Mouse (Mus musculus) urinary bladder, postnatal 14 days (tissue): ENCODE data around the gene Chid1.

Source experiments
- DNase-seq: peaks from one replicate; pipeline ENCODE4 v3.0.0; 2021; ENCODE audit warnings: low spot score

The Chid1 gene

GRCm38 (mm10) chr7:141476226-141476980, 63.3 kb downstream of the Chid1 start:
- DNase-seq = peak; percentile 86

DNA sequence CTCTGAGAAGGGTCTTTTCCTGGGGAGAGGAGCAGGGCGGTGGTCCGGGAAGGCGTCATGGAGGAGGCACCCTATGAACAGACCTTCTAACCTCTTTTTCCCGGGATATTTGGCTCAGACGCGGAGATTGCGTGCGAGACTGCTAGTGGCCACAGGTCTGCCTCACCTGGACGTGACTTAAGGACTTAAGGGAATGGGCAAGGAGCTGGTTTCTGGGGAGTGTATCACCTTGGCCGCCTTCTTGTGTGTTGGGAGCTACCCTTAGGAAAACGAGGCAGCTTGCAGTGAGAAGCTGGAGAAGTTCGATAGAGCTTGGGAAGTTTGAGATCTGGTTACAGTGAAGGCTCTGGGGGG, 63.9 kb downstream of the Chid1 start:
- no peak for DNase-seq

- DNase-seq = peak; percentile 85
Measured at GRCm38 (mm10) chr7:141475011-141475804, 64.4 kb downstream of the Chid1 start, which contains the start of the genes Polr2l and Tspan4. Gene Polr2l (minus strand): TSS chr7:141475132. Gene Tspan4 (plus strand): TSS chr7:141475240.

GRCm38 (mm10) chr7:141474160-141474559, 65.5 kb downstream of the Chid1 start:
- DNase-seq = no peak

- no peak for DNase-seq
Measured at GRCm38 (mm10) chr7:141472763-141473162, 66.9 kb downstream of the Chid1 start.

- DNase-seq = no peak
Measured at GRCm38 (mm10) chr7:141472226-141472625, 67.4 kb downstream of the Chid1 start.

DNA sequence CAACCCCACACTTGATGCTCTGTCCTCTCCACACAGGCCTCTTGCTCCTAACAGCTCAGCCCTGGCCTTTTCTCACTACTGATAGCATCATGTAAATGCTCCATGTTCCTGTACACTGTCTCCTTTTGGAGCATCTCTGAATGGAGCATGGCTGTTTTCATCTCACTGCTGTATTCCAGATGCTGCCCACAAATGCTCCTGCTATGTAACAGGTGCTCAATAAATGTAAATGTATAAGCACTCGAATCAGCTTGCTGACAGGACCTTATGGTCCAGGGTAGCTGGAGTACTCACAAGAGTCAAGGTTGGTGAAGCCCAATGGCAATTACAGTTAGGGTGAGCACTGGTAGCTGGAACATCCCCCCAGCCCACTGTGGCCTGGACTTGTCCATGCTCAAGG, 68.4 kb downstream of the Chid1 start:
- no peak for DNase-seq

- DNase-seq = no peak
Measured at GRCm38 (mm10) chr7:141470637-141470944, 69.1 kb downstream of the Chid1 start.

DNA sequence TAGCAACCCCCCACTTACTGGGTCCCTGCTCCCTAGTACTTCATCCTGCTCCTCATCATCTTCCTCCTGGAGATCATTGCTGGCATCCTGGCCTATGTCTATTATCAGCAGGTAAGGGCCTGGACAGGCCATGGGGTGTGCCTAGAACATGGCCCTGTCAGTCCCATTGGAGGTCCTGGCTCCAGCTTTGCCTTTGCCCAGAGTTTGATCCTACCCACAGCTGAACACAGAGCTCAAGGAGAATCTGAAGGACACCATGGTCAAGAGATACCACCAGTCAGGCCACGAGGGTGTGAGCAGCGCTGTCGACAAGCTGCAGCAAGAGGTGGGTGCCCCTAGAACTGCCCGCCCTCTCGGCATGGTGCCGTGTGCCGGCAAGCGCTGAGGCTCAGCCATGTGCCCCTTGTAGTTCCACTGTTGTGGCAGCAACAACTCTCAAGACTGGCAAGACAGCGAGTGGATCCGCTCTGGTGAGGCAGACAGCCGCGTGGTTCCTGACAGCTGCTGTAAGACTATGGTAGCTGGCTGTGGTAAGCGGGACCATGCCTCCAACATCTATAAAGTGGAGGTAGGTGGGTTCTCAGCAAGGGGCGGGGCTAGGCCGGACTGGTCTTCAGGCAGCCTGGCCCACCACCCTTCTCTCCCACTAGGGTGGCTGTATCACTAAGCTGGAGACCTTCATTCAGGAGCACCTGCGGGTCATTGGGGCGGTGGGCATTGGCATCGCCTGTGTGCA, 69.6 kb downstream of the Chid1 start:
- DNase-seq = no peak

GRCm38 (mm10) chr7:141469352-141469751, 70.3 kb downstream of the Chid1 start:
- no peak for DNase-seq

GRCm38 (mm10) chr7:141468522-141469211, 71.0 kb downstream of the Chid1 start:
- peak; percentile 78 for DNase-seq

DNA sequence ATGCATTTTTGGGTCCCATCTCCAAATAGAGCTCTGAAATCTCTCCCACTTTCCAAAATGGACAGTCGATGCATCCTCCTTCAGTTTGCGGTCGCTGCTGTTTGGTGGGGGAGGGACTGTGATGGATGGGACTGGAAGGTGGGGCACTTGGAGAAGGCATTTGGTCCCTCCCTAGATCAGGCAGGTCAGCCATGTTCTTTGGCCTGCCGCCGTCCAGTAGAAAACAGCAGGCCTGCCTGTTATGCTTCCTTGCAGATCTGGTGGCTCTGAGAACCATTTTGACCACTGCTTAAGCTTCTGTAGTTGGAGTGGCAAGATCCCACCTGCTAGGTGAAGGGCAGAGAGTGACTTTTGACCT, 71.5 kb downstream of the Chid1 start:
- no peak for DNase-seq

DNA sequence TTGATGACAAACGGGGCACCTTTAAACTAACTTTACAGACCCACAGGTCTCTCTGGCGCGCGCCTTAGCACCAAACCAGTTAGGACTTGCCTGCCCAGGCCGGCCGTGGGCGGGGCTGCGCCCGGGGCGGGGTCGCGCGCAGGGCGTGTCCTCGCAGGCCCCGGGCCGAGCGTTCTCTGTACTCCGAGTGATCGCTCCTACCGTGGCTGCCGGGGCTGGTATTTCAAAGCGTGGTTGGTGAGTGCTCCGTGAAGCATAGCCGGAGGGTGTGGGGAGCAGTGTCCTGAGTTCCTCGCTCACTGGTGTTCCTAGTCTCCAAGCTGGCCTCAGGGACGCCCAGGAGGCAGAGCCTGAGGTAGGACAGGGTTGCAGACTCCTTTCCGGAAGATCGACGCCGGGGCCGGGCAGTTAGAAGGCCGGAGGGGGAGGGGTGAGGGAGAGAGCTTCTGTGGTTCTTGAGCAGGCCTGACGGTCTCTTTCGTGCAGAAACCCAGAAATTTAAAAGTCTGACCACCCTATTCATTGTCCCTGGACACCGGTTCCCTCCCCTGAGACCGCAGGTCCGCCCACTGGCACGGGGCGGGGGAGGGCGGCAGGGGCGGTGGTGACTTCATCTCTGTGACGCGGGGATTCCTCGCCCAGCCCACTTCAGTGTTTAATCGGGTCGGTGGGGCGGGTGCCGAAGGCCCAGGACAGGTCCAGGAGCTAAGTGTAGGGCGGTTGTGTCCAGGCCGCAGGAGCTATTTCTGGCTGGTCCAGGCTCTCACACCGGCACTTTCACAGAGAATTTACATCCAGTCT, 72.2 kb downstream of the Chid1 start, which contains the start of gene Cd151:
Gene Cd151, plus strand, starts transcription at position 163 of the 801 bp plus-strand sequence.
- DNase-seq = peak; percentile 93

DNA sequence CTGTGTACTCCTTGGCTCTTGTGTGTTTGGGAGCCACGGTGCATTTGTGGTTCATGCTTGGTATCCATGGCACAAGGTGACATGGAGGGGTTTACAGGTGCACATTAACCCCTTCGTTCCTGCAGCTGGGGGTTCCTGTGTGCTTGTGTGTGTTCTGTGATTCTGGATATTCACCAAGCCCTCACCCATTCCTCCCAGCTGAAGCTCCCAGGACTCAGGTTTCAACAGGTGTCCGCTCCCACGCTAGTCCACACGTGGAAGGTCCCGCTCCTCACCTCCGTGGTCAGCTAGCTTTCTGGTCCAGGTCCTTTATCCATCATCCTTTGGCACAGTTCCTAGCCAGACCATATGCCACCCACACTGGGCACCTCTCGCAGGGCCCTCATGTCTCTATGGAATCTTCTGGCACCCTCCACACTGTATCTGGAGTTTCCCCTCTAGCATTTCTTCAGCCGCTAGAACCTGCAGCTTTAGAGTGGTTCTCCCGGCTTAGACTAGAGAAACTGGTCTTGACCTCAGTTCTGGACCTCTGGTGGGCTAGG, 73.0 kb downstream of the Chid1 start:
- DNase-seq = no peak

- DNase-seq = no peak
Measured at GRCm38 (mm10) chr7:141466045-141466394, 73.6 kb downstream of the Chid1 start.

- no peak for DNase-seq
Measured at GRCm38 (mm10) chr7:141465388-141466044, 74.1 kb downstream of the Chid1 start.

GRCm38 (mm10) chr7:141464603-141465201, 75.0 kb downstream of the Chid1 start:
- DNase-seq = peak; percentile 67

DNA sequence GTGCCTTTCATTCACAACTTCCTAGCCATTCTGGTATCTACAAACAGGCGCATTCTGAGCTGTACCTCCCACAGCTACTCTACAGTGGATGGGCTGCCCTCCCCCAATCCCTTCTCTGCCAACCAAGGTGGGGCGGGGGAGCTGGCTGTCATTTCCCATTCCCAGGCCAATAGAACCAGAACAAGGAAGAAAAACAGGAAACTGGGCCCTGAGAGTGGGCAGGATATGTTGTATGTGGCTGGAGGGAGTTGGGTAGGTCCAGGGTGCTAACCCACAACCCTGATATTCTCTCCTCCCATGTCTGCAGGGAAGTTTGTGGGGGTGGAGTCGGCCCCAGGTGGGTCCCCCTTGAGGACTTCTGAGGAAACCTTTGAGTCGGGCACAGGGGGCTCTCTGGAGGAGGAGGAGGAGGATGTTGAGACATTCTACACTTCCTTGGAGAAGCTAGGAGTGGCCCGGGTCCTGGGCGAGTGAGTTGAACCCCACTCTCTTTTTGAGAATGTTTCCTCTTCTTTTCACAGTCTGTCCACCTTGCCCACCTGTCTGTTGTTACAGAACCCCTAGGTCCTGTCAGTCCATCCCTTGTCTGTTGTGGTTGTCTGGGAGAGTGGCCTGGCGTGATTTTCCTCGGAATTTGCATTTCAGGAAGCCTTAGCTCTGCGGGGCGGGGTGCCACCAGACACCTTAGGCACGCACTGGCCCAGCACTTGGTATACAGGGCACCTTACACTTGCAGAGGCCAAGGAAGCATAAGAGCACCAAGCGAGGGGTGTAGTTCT, 75.6 kb downstream of the Chid1 start:
- no peak for DNase-seq

- DNase-seq = no peak
Measured at GRCm38 (mm10) chr7:141462333-141462821, 77.3 kb downstream of the Chid1 start.
